Mouse (Mus musculus): Measurements from ENCODE around the gene Ttll11. TPM values are rescaled to one million over a fixed set of nuclear protein-coding genes. Genes with fewer than 3 reads are reported as not detected.

The Ttll11 gene
- polyA plus RNA-seq, 1 experiment from 2014 or later, result 0.63 TPM

- Histone ChIP-seq H3K9me3 (replicated peaks) (no peaks in the 10 kb centered on the region), H3K4me2 (no peak overlapping the region), H3K27me3 (no peaks in the 10 kb centered on the region), H3K4me3 (replicated peaks) (no peak overlapping the region), H3K36me3 (replicated peaks) (no peaks in the 10 kb centered on the region), H3K9ac (no peak overlapping the region), H3K27ac (replicated peaks) (no peak overlapping the region), H3K4me1 (replicated peaks) (no peaks in the 10 kb centered on the region)
- 60% methylated on average over 3 of the region's 3 CpGs for WGBS (ENCODE audit: insufficient replicate concordance)
- no peak for ATAC-seq (ENCODE audit: insufficient read depth)
These were observed 48.1 kb downstream of the Ttll11 start for GRCm38 (mm10) chr2:35931619-35932018.

- no peak for ATAC-seq (ENCODE audit: insufficient read depth)
- H3K4me3 ChIP-seq (replicated peaks), result no peak overlapping the region
These were observed 49.1 kb downstream of the Ttll11 start for GRCm38 (mm10) chr2:35930498-35931149.

GRCm38 (mm10) chr2:35928133-35928532 is 51.6 kb downstream of the Ttll11 start:
- 58% methylated on average over 6 of the region's 6 CpGs for WGBS (ENCODE audit: insufficient replicate concordance)
- Histone ChIP-seq H3K4me1 (replicated peaks) (no peaks in the 10 kb centered on the region), H3K36me3 (replicated peaks) (no peaks in the 10 kb centered on the region), H3K9me3 (replicated peaks) (no peaks in the 10 kb centered on the region), H3K27me3 (no peaks in the 10 kb centered on the region), H3K4me2 (no peak overlapping the region), H3K9ac (no peak overlapping the region), H3K27ac (replicated peaks) (no peak overlapping the region), H3K4me3 (replicated peaks) (no peak overlapping the region)
- ATAC-seq (ENCODE audit: insufficient read depth), result no peak

More at GRCm38 (mm10) chr2:35930498-35931149, 49.1 kb downstream of the Ttll11 start:
- H3K9ac ChIP-seq, result no peak overlapping the region
- no peaks in the 10 kb centered on the region for H3K27me3 ChIP-seq
- no peak overlapping the region for H3K4me2 ChIP-seq
- H3K36me3 ChIP-seq (replicated peaks), result no peaks in the 10 kb centered on the region
- no peak overlapping the region for H3K27ac ChIP-seq (replicated peaks)
- H3K9me3 ChIP-seq (replicated peaks), result no peaks in the 10 kb centered on the region
- H3K4me1 ChIP-seq (replicated peaks), result no peaks in the 10 kb centered on the region
- 28% methylated on average over 11 of the region's 11 CpGs for WGBS (ENCODE audit: insufficient replicate concordance)

- Histone ChIP-seq H3K4me1 (replicated peaks) (no peaks in the 10 kb centered on the region), H3K4me2 (no peak overlapping the region), H3K4me3 (replicated peaks) (no peak overlapping the region), H3K27ac (replicated peaks) (no peak overlapping the region), H3K27me3 (no peaks in the 10 kb centered on the region), H3K36me3 (replicated peaks) (no peaks in the 10 kb centered on the region), H3K9ac (no peak overlapping the region), H3K9me3 (replicated peaks) (no peaks in the 10 kb centered on the region)
- WGBS (ENCODE audit: insufficient replicate concordance), result 46% methylated on average over 4 of the region's 4 CpGs
- no peak for ATAC-seq (ENCODE audit: insufficient read depth)
These were observed 54.8 kb downstream of the Ttll11 start for GRCm38 (mm10) chr2:35924947-35925346.

GRCm38 (mm10) chr2:35922956-35923355 is 56.8 kb downstream of the Ttll11 start:
- Histone ChIP-seq H3K36me3 (replicated peaks) (no peaks in the 10 kb centered on the region), H3K4me3 (replicated peaks) (no peak overlapping the region), H3K9ac (no peak overlapping the region), H3K4me2 (no peak overlapping the region), H3K27me3 (no peaks in the 10 kb centered on the region), H3K4me1 (replicated peaks) (no peaks in the 10 kb centered on the region), H3K9me3 (replicated peaks) (no peaks in the 10 kb centered on the region), H3K27ac (replicated peaks) (no peak overlapping the region)
- ATAC-seq (ENCODE audit: insufficient read depth), result no peak
- 58% methylated on average over 3 of the region's 3 CpGs for WGBS (ENCODE audit: insufficient replicate concordance)

- no peaks in the 10 kb centered on the region for H3K36me3 ChIP-seq (replicated peaks)
- H3K4me2 ChIP-seq, result no peak overlapping the region
- H3K27ac ChIP-seq (replicated peaks), result no peak overlapping the region
- H3K4me1 ChIP-seq (replicated peaks), result no peaks in the 10 kb centered on the region
- no peaks in the 10 kb centered on the region for H3K9me3 ChIP-seq (replicated peaks)
- WGBS (ENCODE audit: insufficient replicate concordance), result 14% methylated on average over 4 of the region's 4 CpGs
- no peak overlapping the region for H3K4me3 ChIP-seq (replicated peaks)
- no peaks in the 10 kb centered on the region for H3K27me3 ChIP-seq
- H3K9ac ChIP-seq, result no peak overlapping the region
- no peak for ATAC-seq (ENCODE audit: insufficient read depth)
These were observed 67.6 kb downstream of the Ttll11 start for GRCm38 (mm10) chr2:35912090-35912489.

GRCm38 (mm10) chr2:35911675-35912074 is 68.0 kb downstream of the Ttll11 start:
- Histone ChIP-seq H3K4me2 (no peak overlapping the region), H3K9me3 (replicated peaks) (no peaks in the 10 kb centered on the region), H3K4me3 (replicated peaks) (no peak overlapping the region), H3K36me3 (replicated peaks) (no peaks in the 10 kb centered on the region), H3K27ac (replicated peaks) (no peak overlapping the region), H3K4me1 (replicated peaks) (no peaks in the 10 kb centered on the region), H3K9ac (no peak overlapping the region), H3K27me3 (no peaks in the 10 kb centered on the region)
- ATAC-seq (ENCODE audit: insufficient read depth), result no peak
- 48% methylated on average over 1 of the region's 1 CpGs for WGBS (ENCODE audit: insufficient replicate concordance)

- no peak overlapping the region for H3K4me3 ChIP-seq (replicated peaks)
- no peaks in the 10 kb centered on the region for H3K36me3 ChIP-seq (replicated peaks)
- no peak overlapping the region for H3K4me2 ChIP-seq
- H3K4me1 ChIP-seq (replicated peaks), result no peaks in the 10 kb centered on the region
- no peak for ATAC-seq (ENCODE audit: insufficient read depth)
- H3K9me3 ChIP-seq (replicated peaks), result no peaks in the 10 kb centered on the region
- no peaks in the 10 kb centered on the region for H3K27me3 ChIP-seq
- 63% methylated on average over 9 of the region's 9 CpGs for WGBS (ENCODE audit: insufficient replicate concordance)
- H3K27ac ChIP-seq (replicated peaks), result no peak overlapping the region
- no peak overlapping the region for H3K9ac ChIP-seq
These were observed 69.0 kb downstream of the Ttll11 start for GRCm38 (mm10) chr2:35910740-35911139.

- Histone ChIP-seq H3K4me1 (replicated peaks) (no peaks in the 10 kb centered on the region), H3K9ac (no peak overlapping the region), H3K36me3 (replicated peaks) (no peaks in the 10 kb centered on the region), H3K27ac (replicated peaks) (no peak overlapping the region), H3K4me3 (replicated peaks) (no peak overlapping the region), H3K27me3 (no peaks in the 10 kb centered on the region), H3K9me3 (replicated peaks) (no peaks in the 10 kb centered on the region), H3K4me2 (no peak overlapping the region)
- ATAC-seq (ENCODE audit: insufficient read depth), result no peak
- WGBS (ENCODE audit: insufficient replicate concordance), result 89% methylated on average over 4 of the region's 4 CpGs
These were observed 70.4 kb downstream of the Ttll11 start for GRCm38 (mm10) chr2:35909353-35909752.

- ATAC-seq (ENCODE audit: insufficient read depth), result no peak
- no peak overlapping the region for H3K4me2 ChIP-seq
- no peaks in the 10 kb centered on the region for H3K36me3 ChIP-seq (replicated peaks)
- WGBS (ENCODE audit: insufficient replicate concordance), result 52% methylated on average over 6 of the region's 6 CpGs
- no peaks in the 10 kb centered on the region for H3K27me3 ChIP-seq
- no peak overlapping the region for H3K9ac ChIP-seq
- no peak overlapping the region for H3K4me3 ChIP-seq (replicated peaks)
- no peak overlapping the region for H3K27ac ChIP-seq (replicated peaks)
- H3K9me3 ChIP-seq (replicated peaks), result no peaks in the 10 kb centered on the region
- no peaks in the 10 kb centered on the region for H3K4me1 ChIP-seq (replicated peaks)
These were observed 72.1 kb downstream of the Ttll11 start for GRCm38 (mm10) chr2:35907578-35907977.

GRCm38 (mm10) chr2:35906174-35906798 is 73.4 kb downstream of the Ttll11 start:
- WGBS (ENCODE audit: insufficient replicate concordance), result 11% methylated on average over 11 of the region's 11 CpGs
- H3K27me3 ChIP-seq, result no peaks in the 10 kb centered on the region
- no peak overlapping the region for H3K27ac ChIP-seq (replicated peaks)
- H3K4me2 ChIP-seq, result no peak overlapping the region
- H3K9me3 ChIP-seq (replicated peaks), result no peaks in the 10 kb centered on the region
- no peaks in the 10 kb centered on the region for H3K36me3 ChIP-seq (replicated peaks)
- no peak overlapping the region for H3K9ac ChIP-seq
- no peaks in the 10 kb centered on the region for H3K4me1 ChIP-seq (replicated peaks)
- no peak for ATAC-seq (ENCODE audit: insufficient read depth)
- no peak overlapping the region for H3K4me3 ChIP-seq (replicated peaks)

GRCm38 (mm10) chr2:35900845-35901244 is 78.9 kb downstream of the Ttll11 start:
- Histone ChIP-seq H3K4me2 (no peak overlapping the region), H3K27ac (replicated peaks) (no peak overlapping the region), H3K9ac (no peak overlapping the region), H3K4me3 (replicated peaks) (no peak overlapping the region), H3K36me3 (replicated peaks) (no peaks in the 10 kb centered on the region), H3K9me3 (replicated peaks) (no peaks in the 10 kb centered on the region), H3K27me3 (no peaks in the 10 kb centered on the region), H3K4me1 (replicated peaks) (no peaks in the 10 kb centered on the region)
- ATAC-seq (ENCODE audit: insufficient read depth), result no peak
- WGBS (ENCODE audit: insufficient replicate concordance), result 9% methylated on average over 2 of the region's 2 CpGs

Measured in liver, embryonic 15.5 days (tissue).